Mouse (Mus musculus) adrenal gland, postnatal 10 days (tissue): ENCODE results near the gene Pxdc1. TPM values are rescaled to one million over a fixed set of nuclear protein-coding genes. Genes with fewer than 3 reads are reported as not detected.

Experiments used
- total RNA-seq, 2 experiments: library from RNA; stranded (reverse); gene quantifications; 2 replicates each; pipeline ENCODE4 v1.2.3; 2021

Pxdc1 gene
- total RNA-seq, 2 experiments from 2014 or later = 10.8 to 17.8 TPM

Other genes with a start within 250 kb of the Pxdc1 start
- gene Fam50b, start 81.4 kb upstream of the Pxdc1 start, total RNA-seq = not detected
- 10 to 100 TPM; 70.9 to 98.9 TPM for gene Prpf4b, start 221.8 kb upstream of the Pxdc1 start, total RNA-seq